Mouse (Mus musculus): Measurements from ENCODE around the gene Rapgef4. TPM values are rescaled to one million over a fixed set of nuclear protein-coding genes. Genes with fewer than 3 reads are reported as not detected.

Gene Rapgef4
- total and polyA plus RNA-seq, 2 experiments from 2014 or later, result 5.3 to 5.5 TPM

DNA sequence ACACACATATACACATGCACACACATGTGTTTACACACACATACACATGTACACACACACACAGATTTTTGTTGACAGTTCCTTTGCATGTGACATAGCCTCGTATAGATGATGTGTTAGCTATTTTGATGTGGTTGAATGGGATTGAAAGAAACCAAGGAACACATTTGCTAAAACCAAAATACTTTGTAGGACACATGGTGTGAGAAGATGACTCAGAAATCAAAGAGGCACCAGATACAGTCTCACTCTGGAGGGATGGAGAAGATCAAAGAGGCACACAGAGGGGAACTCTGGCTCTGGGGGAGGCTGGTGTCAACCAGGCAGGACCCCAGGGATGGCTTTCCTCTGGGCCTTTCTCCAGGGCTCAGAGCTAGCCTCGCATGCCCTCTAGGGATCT, 4.7 kb downstream of the Rapgef4 start:
- Histone ChIP-seq H3K36me3 (replicated peaks; ENCODE audit: control insufficient read depth, insufficient read depth, low read length) (no peaks in the 10 kb centered on the region), H3K27me3 (ENCODE audit: control insufficient read depth, insufficient read depth, low read length) (0 out of 2 replicates have a peak, but pooled peaks cover 3% of the 10 kb centered on the region)

DNA sequence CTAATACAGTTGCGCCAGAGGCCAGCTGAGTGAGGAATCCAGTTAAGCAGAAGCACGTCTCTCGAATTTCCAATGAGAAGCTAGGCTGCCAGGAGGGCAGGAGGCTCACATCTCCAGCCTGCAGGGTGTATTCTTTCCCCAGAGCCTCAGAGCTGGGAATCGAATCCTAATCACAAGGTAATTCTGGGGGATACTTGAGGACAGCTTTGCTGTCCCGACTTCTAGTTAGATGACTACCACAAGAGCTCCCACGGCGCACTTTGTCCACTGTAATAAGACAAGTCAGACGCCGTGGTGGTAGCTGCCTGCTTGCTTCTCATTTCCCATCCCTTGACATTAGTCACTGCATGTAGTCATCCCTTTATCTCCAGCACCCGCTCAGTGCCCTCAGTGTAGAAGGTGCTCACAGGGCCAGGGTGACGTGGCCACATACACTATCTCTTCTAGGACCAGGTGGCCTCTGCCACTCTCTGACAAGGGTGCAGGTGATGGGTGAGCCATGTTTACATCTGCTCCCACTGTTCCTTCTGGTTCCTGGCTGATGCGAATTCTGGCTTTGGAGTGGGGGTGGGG, 5.3 kb downstream of the Rapgef4 start:
- H3K4me3 ChIP-seq (ENCODE audit: low read depth, low read length), result no peak overlapping the region
- 0 out of 2 replicates have a peak, but pooled peaks cover 3% of the 10 kb centered on the region for H3K27me3 ChIP-seq (ENCODE audit: control insufficient read depth, insufficient read depth, low read length)
- no peaks in the 10 kb centered on the region for H3K36me3 ChIP-seq (replicated peaks; ENCODE audit: control insufficient read depth, insufficient read depth, low read length)
- H3K4me1 ChIP-seq (ENCODE audit: control insufficient read depth, insufficient read depth), result peaks cover 5% of the 10 kb centered on the region; the same call in 1 of the 2 replicates
- no peak overlapping the region for H3K9ac ChIP-seq (replicated peaks; ENCODE audit: low read depth, low read length)
- H3K9me3 ChIP-seq (replicated peaks; ENCODE audit: control insufficient read depth, low read length), result no peaks in the 10 kb centered on the region
- WGBS, result 60% methylated on average over 12 of the region's 12 CpGs
- DNase-seq (ENCODE audit: low spot score) (no peak), ATAC-seq (ENCODE audit: insufficient read depth, low read depth) (no peak)
- H3K4me2 ChIP-seq (ENCODE audit: low read depth, low read length), result no peak overlapping the region
- TF ChIP-seq EP300 (IDR thresholded peaks at IDR 0.05; ENCODE audit: low read depth), result no peak
- no peak for TF ChIP-seq CTCF (IDR thresholded peaks at IDR 0.05; ENCODE audit: low read depth)
- H3K27ac ChIP-seq (ENCODE audit: low read depth), result no peak overlapping the region

More for the DNA sequence above, 4.7 kb downstream of the Rapgef4 start:
- H3K27ac ChIP-seq (ENCODE audit: low read depth), result no peak overlapping the region
- WGBS, result 72% methylated on average over 2 of the region's 2 CpGs
- DNase-seq (ENCODE audit: low spot score), result no peak
- H3K4me3 ChIP-seq (ENCODE audit: low read depth, low read length), result no peak overlapping the region
- H3K4me2 ChIP-seq (ENCODE audit: low read depth, low read length), result no peak overlapping the region
- no peak for ATAC-seq (ENCODE audit: insufficient read depth, low read depth)
- no peak overlapping the region for H3K9ac ChIP-seq (replicated peaks; ENCODE audit: low read depth, low read length)
- TF ChIP-seq CTCF (IDR thresholded peaks at IDR 0.05; ENCODE audit: low read depth) (no peak), EP300 (IDR thresholded peaks at IDR 0.05; ENCODE audit: low read depth) (no peak)
- H3K9me3 ChIP-seq (replicated peaks; ENCODE audit: control insufficient read depth, low read length), result no peaks in the 10 kb centered on the region
- H3K4me1 ChIP-seq (ENCODE audit: control insufficient read depth, insufficient read depth), result peaks cover 5% of the 10 kb centered on the region; the same call in 1 of the 2 replicates

DNA sequence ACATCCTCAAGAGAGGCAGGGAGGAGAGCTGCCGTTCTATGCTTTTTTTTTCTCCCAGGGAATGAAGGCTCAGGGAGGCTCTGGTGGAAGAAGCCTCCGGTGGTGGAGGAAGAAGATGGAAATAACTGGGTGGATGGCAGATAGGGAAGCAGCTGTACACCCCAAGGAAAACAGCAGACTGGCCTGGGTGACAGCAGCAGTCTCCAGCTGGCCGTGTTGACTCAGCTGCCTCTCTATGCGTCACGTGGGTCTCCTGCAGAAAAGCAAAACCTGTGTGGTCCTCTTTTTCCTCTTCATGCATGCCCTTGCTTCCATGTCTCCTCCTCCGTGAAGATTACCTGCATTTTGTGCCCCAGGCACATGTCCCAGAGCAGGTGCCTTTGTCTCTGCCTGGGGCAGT, 7.5 kb downstream of the Rapgef4 start:
- Histone ChIP-seq H3K9ac (replicated peaks; ENCODE audit: low read depth, low read length) (no peak overlapping the region), H3K27me3 (ENCODE audit: control insufficient read depth, insufficient read depth, low read length) (0 out of 2 replicates have a peak, but pooled peaks cover 3% of the 10 kb centered on the region), H3K4me1 (ENCODE audit: control insufficient read depth, insufficient read depth) (no peaks in the 10 kb centered on the region), H3K4me2 (ENCODE audit: low read depth, low read length) (no peak overlapping the region), H3K9me3 (replicated peaks; ENCODE audit: control insufficient read depth, low read length) (no peaks in the 10 kb centered on the region), H3K4me3 (ENCODE audit: low read depth, low read length) (no peak overlapping the region), H3K36me3 (replicated peaks; ENCODE audit: control insufficient read depth, insufficient read depth, low read length) (no peaks in the 10 kb centered on the region), H3K27ac (ENCODE audit: low read depth) (no peak overlapping the region)
- no peak for DNase-seq (ENCODE audit: low spot score)
- TF ChIP-seq CTCF (IDR thresholded peaks at IDR 0.05; ENCODE audit: low read depth) (no peak), EP300 (IDR thresholded peaks at IDR 0.05; ENCODE audit: low read depth) (no peak)
- 48% methylated on average over 6 of the region's 6 CpGs for WGBS
- no peak for ATAC-seq (ENCODE audit: insufficient read depth, low read depth)

DNA sequence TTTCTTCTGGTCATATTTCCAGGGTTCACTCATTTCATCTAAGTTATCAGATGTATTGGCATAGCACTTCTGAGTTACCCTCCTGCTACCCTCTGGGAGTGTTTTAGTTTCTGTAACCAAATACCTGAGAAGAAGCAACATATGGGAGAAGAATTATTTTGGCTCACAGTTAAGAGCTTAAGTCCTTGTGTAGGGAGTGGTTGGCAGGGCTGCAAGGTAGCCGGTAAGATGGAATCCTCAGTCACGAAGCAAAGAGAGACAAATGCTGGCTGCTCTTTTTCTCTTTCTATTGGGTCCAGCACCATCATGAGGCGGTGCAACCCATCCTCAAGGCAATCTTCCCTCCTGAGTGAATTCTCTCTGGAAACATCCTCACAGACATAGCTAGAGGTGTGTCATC, 11.1 kb downstream of the Rapgef4 start:
- Histone ChIP-seq H3K27me3 (ENCODE audit: control insufficient read depth, insufficient read depth, low read length) (no peaks in the 10 kb centered on the region), H3K4me1 (ENCODE audit: control insufficient read depth, insufficient read depth) (no peaks in the 10 kb centered on the region), H3K9ac (replicated peaks; ENCODE audit: low read depth, low read length) (no peak overlapping the region), H3K36me3 (replicated peaks; ENCODE audit: control insufficient read depth, insufficient read depth, low read length) (no peaks in the 10 kb centered on the region), H3K4me2 (ENCODE audit: low read depth, low read length) (no peak overlapping the region), H3K9me3 (replicated peaks; ENCODE audit: control insufficient read depth, low read length) (no peaks in the 10 kb centered on the region), H3K27ac (ENCODE audit: low read depth) (no peak overlapping the region), H3K4me3 (ENCODE audit: low read depth, low read length) (no peak overlapping the region)
- 97% methylated on average over 3 of the region's 3 CpGs for WGBS
- TF ChIP-seq CTCF (IDR thresholded peaks at IDR 0.05; ENCODE audit: low read depth) (no peak), EP300 (IDR thresholded peaks at IDR 0.05; ENCODE audit: low read depth) (no peak)
- ATAC-seq (ENCODE audit: insufficient read depth, low read depth), result no peak
- DNase-seq (ENCODE audit: low spot score), result no peak

DNA sequence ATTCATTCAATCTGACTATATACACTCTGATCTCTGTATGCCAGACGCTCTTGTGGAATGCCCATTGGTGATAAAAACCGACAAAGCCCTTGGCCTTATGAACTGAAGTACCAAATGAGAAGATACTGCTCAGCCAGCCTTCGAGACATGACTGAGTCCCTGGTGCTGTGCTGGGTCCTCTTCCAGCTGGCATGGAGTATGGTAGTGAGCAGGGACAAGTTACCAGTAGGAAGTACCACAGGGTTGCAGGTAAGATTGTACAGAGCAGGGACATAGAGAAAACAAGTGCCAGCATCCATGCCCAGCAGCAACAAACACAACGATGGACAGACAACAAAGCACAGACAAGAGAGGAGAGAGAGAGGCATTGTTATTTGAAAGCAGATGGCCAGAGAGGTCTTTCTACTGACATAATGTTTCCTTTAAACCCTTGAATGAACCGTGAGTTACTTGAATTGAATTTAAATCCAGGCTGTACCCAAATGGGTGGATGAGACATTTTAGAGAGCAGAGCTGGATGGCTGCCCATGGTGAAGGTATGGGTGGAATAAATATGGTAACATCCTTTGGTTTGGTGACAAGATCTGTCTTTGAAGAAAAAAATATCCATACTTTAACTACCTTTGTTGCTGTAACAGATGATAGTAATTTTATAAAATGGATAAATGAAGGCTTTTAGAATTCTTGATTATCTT, 12.8 kb downstream of the Rapgef4 start:
- H3K9ac ChIP-seq (replicated peaks; ENCODE audit: low read depth, low read length), result no peak overlapping the region
- H3K27me3 ChIP-seq (ENCODE audit: control insufficient read depth, insufficient read depth, low read length), result no peaks in the 10 kb centered on the region
- no peak overlapping the region for H3K4me2 ChIP-seq (ENCODE audit: low read depth, low read length)
- H3K4me3 ChIP-seq (ENCODE audit: low read depth, low read length), result no peak overlapping the region
- H3K27ac ChIP-seq (ENCODE audit: low read depth), result no peak overlapping the region
- ATAC-seq (ENCODE audit: insufficient read depth, low read depth) (no peak), DNase-seq (ENCODE audit: low spot score) (no peak)
- H3K9me3 ChIP-seq (replicated peaks; ENCODE audit: control insufficient read depth, low read length), result no peaks in the 10 kb centered on the region
- H3K36me3 ChIP-seq (replicated peaks; ENCODE audit: control insufficient read depth, insufficient read depth, low read length), result no peaks in the 10 kb centered on the region
- no peak for TF ChIP-seq EP300 (IDR thresholded peaks at IDR 0.05; ENCODE audit: low read depth)
- TF ChIP-seq CTCF (IDR thresholded peaks at IDR 0.05; ENCODE audit: low read depth), result no peak
- H3K4me1 ChIP-seq (ENCODE audit: control insufficient read depth, insufficient read depth), result no peaks in the 10 kb centered on the region
- 76% methylated on average over 5 of the region's 5 CpGs for WGBS
